Mouse (Mus musculus) WW6 (cell line): Measurements from ENCODE around the gene Rplp0.
"Not testable (repeated sequence)": the region's sequence is repeated elsewhere in the genome, so short reads cannot be mapped to it uniquely, and the experiment has no call there.

ENCODE experiments used
- DNase-seq: peaks from one replicate; pipeline ENCODE4 v3.0.0-alpha.2; 2013; ENCODE audit warnings: low read depth, low spot score

Rplp0 gene

GRCm38 (mm10) chr5:115551386-115551785, 7.9 kb upstream of the Rplp0 start:
- DNase-seq, result no peak

- DNase-seq, result no peak
Measured at GRCm38 (mm10) chr5:115551799-115552198, 7.5 kb upstream of the Rplp0 start.

GRCm38 (mm10) chr5:115553801-115554420, 5.4 kb upstream of the Rplp0 start:
- DNase-seq, result no peak

- DNase-seq, result no peak
Measured at GRCm38 (mm10) chr5:115554536-115555291, 4.6 kb upstream of the Rplp0 start.

GRCm38 (mm10) chr5:115556217-115556616, 3.0 kb upstream of the Rplp0 start:
- DNase-seq, result no peak

GRCm38 (mm10) chr5:115558182-115558794, 979 bp upstream of the Rplp0 start:
- DNase-seq, result no peak

GRCm38 (mm10) chr5:115560336-115560905, 1.2 kb downstream of the Rplp0 start:
- DNase-seq, result no peak

GRCm38 (mm10) chr5:115563771-115564585, 4.7 kb downstream of the Rplp0 start:
- no peak for DNase-seq

GRCm38 (mm10) chr5:115564737-115565393, 5.6 kb downstream of the Rplp0 start, which contains the start of gene Gcn1l1:
TSS of gene Gcn1l1 (plus strand) at chr5:115565254.
- DNase-seq, result no peak

- DNase-seq, result no peak
Measured at GRCm38 (mm10) chr5:115565403-115565802, 6.1 kb downstream of the Rplp0 start.

- no peak for DNase-seq
Measured at GRCm38 (mm10) chr5:115568681-115569080, 9.4 kb downstream of the Rplp0 start.

- DNase-seq, result no peak
Measured at GRCm38 (mm10) chr5:115569308-115569707, 10.0 kb downstream of the Rplp0 start.

GRCm38 (mm10) chr5:115569721-115570120, 10.5 kb downstream of the Rplp0 start:
- DNase-seq, result no peak

- no peak for DNase-seq
Measured at GRCm38 (mm10) chr5:115571086-115571485, 11.8 kb downstream of the Rplp0 start.

GRCm38 (mm10) chr5:115572679-115573535, 13.6 kb downstream of the Rplp0 start:
- no peak for DNase-seq

GRCm38 (mm10) chr5:115574992-115575391, 15.7 kb downstream of the Rplp0 start:
- no peak for DNase-seq

- not testable (repeated sequence) for DNase-seq
Measured at GRCm38 (mm10) chr5:115577686-115578085, 18.4 kb downstream of the Rplp0 start.

GRCm38 (mm10) chr5:115578922-115579321, 19.7 kb downstream of the Rplp0 start:
- no peak for DNase-seq

GRCm38 (mm10) chr5:115579363-115579762, 20.1 kb downstream of the Rplp0 start:
- no peak for DNase-seq
